Mouse (Mus musculus) cerebellum, adult 2 months (tissue): ENCODE measurements around the gene Tdp2. TPM values are rescaled to one million over a fixed set of nuclear protein-coding genes. Genes with fewer than 3 reads are reported as not detected.

Experiments used
- DNase-seq, 2 experiments: peaks; one replicate each; pipeline ENCODE4 v3.0.0; 2021
- H3K27ac ChIP-seq: fragments of 200-500 bp; 2 replicates; pipeline ENCODE4 v1.5.1; 2012; ENCODE audit warnings: low read length, control low read depth, inconsistent platforms; ENCODE audit not compliant: insufficient read depth
- H3K27me3 ChIP-seq: fragments of 200-500 bp; 2 replicates; pipeline ENCODE4 v1.6.1; 2012; ENCODE audit warnings: inconsistent platforms, mild to moderate bottlenecking, low read length, moderate library complexity; ENCODE audit not compliant: control insufficient read depth, insufficient read depth
- H3K4me1 ChIP-seq: fragments of 200-500 bp; 2 replicates; pipeline ENCODE4 v1.6.1; 2011; ENCODE audit warnings: low read length; ENCODE audit not compliant: control insufficient read depth, insufficient read depth
- H3K4me3 ChIP-seq: fragments of 200-500 bp; replicated peaks from 2 replicates; pipeline ENCODE3; 2011; ENCODE audit warnings: mild to moderate bottlenecking, low read depth, low read length, control low read depth; ENCODE audit not compliant: insufficient read depth
- CTCF ChIP-seq: fragments of 200-500 bp; IDR thresholded peaks from 2 replicates; pipeline ENCODE4 v1.5.1; 2011; ENCODE audit warnings: low read depth, mild to moderate bottlenecking, control low read depth, low read length, moderate library complexity, borderline replicate concordance; ENCODE audit not compliant: insufficient read depth
- POLR2A ChIP-seq: fragments of 200-500 bp; IDR thresholded peaks from 2 replicates; pipeline ENCODE4 v1.6.1; 2011; ENCODE audit warnings: low read length, control low read depth, borderline replicate concordance; ENCODE audit not compliant: insufficient read depth
- WGBS: fragments of 180-500 bp; shearing (Covaris S2); methylation state at CpG from one replicate; pipeline ENCODE4 v1.1.7; 2018; 5-methylcytosine and 5-hydroxymethylcytosine counted together
- polyA plus RNA-seq: library from polyadenylated mRNA; depleted of rRNA; stranded (reverse); fragments of >200 nt; gene quantifications from 2 replicates; pipeline ENCODE4 v1.2.3, GENCODE M21; 2012

The Tdp2 gene
- polyA plus RNA-seq, 1 experiment = 43.4 TPM

- DNase-seq = no peak
- 71% methylated on average over 4 of the region's 4 CpGs for WGBS
- no peak for TF ChIP-seq CTCF
- TF ChIP-seq POLR2A = no peak
- Histone ChIP-seq H3K4me1 (peaks cover 2% of the 10 kb centered on the region; the same call in 1 of the 2 replicates), H3K27ac (no peak overlapping the region), H3K27me3 (no peaks in the 10 kb centered on the region), H3K4me3 (no peak overlapping the region)
These were observed 15.1 kb upstream of the Tdp2 start for GRCm38 (mm10) chr13:24816125-24817092.

DNA sequence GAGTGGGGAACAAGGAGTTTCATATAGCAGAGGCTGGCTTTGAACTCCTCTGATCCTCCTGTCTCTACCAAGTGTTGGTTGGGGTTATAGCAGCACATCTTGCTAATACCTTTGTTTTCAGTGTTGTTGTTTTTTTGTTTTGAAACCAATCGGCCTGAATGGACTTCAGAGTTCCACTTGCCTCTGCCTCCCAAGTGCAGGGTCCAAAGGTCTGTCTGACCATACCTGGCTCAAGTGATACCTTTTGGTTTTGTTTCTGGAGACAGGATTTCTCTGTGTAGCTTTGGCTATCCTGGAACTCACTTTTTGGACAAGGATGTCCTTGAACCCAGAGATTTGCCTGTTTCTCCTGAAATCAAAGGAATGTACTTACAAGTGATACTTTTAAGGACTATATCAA lies 11.5 kb upstream of the Tdp2 start:
- TF ChIP-seq CTCF = no peak
- TF ChIP-seq POLR2A = no peak
- Histone ChIP-seq H3K4me1 (peaks cover 4% of the 10 kb centered on the region), H3K27me3 (no peaks in the 10 kb centered on the region), H3K27ac (no peak overlapping the region), H3K4me3 (no peak overlapping the region)
- WGBS = 81% methylated on average over 1 of the region's 1 CpGs
- no peak for DNase-seq

DNA sequence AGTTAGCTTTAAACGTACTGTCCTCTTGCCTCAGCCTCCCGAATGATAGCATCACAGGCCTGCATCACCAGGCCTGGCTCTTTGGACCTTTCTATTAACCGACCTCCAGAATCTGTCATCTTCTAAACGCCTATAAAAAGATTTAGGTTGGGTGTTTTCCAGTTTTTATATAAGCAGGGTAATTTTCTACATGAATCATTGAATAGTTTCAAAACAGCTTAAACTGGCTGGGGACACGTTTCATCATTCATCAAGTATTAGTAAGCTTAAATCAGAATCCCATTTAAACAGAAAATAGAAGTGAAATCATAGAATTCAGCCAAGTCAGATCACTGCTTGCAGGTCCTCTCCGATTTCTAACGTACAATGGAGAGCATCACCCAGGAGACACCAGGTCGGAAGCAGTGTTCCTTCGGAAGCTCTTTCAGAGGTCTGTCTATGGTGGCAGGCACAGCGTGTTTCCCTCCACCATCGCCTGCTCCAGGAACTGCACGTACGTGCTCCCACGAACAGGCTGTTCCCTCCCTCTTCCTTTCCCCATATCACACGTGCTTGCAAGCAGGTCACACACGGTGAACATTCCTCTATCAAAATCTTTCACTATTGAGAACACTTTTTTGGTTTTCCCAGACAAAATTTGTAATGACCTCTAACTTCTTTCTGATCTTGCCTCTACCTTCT lies 8.7 kb upstream of the Tdp2 start:
- H3K27ac ChIP-seq = no peak overlapping the region
- no peaks in the 10 kb centered on the region for H3K27me3 ChIP-seq
- H3K4me1 ChIP-seq = peaks cover 7% of the 10 kb centered on the region
- DNase-seq = no peak
- H3K4me3 ChIP-seq = no peak overlapping the region
- TF ChIP-seq CTCF (no peak), POLR2A (no peak)
- WGBS = 85% methylated on average over 16 of the region's 16 CpGs

DNA sequence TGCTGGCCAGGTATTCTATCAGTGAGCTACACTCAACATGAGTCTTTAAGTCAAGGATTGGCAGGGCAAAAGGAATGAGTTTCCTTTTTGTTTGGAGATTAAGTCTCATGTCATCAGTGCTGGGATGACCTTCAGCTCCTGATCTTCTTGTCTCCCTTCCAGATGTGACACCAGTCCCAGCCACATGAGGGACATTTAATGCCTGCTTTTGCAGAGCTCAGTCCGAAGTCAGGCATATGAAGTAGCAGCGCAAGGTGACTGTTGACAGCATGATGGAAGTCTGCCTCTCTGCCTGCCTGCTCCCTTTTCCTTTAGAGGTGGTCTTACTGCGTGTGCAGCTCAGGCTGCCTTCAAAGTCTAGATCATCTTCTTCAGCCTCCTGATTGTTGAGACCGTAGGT lies 6.8 kb upstream of the Tdp2 start:
- H3K4me1 ChIP-seq = peaks cover 7% of the 10 kb centered on the region
- no peaks in the 10 kb centered on the region for H3K27me3 ChIP-seq
- no peak overlapping the region for H3K4me3 ChIP-seq
- H3K27ac ChIP-seq = no peak overlapping the region
- WGBS = 97% methylated on average over 4 of the region's 4 CpGs
- no peak for TF ChIP-seq POLR2A
- TF ChIP-seq CTCF = no peak
- no peak for DNase-seq

DNA sequence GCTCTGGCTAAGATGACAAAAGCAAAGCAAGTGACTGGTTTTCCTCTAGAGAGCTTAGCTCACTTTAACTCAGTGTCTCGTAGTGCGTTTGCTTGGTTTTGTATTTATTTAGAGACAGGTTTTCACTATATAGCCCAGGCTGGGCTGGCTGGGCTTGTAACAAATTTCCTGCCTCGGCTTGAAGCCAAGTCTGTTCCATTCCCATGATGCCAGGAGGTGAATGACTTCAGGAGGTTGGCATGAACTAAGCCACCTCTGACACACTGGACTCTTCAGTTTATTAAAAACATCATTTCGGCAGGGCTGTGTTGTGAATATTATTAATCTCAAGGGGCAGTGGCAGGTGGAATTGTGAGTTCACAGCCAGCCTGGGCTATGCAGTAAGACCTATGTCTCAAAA lies 5.9 kb upstream of the Tdp2 start:
- no peak overlapping the region for H3K4me3 ChIP-seq
- WGBS = 10% methylated on average over 4 of the region's 4 CpGs
- no peaks in the 10 kb centered on the region for H3K27me3 ChIP-seq
- TF ChIP-seq POLR2A (no peak), CTCF (no peak)
- DNase-seq = peak; percentile 46 to 58
- no peak overlapping the region for H3K27ac ChIP-seq
- peaks cover 7% of the 10 kb centered on the region for H3K4me1 ChIP-seq

- no peak for DNase-seq
- H3K27me3 ChIP-seq = no peaks in the 10 kb centered on the region
- H3K4me1 ChIP-seq = peaks cover 7% of the 10 kb centered on the region
- H3K4me3 ChIP-seq = no peak overlapping the region
- no peak for TF ChIP-seq CTCF
- no peak for TF ChIP-seq POLR2A
- no peak overlapping the region for H3K27ac ChIP-seq
- WGBS = 71% methylated on average over 7 of the region's 7 CpGs
These were observed 5.4 kb upstream of the Tdp2 start for GRCm38 (mm10) chr13:24826116-24826515.

DNA sequence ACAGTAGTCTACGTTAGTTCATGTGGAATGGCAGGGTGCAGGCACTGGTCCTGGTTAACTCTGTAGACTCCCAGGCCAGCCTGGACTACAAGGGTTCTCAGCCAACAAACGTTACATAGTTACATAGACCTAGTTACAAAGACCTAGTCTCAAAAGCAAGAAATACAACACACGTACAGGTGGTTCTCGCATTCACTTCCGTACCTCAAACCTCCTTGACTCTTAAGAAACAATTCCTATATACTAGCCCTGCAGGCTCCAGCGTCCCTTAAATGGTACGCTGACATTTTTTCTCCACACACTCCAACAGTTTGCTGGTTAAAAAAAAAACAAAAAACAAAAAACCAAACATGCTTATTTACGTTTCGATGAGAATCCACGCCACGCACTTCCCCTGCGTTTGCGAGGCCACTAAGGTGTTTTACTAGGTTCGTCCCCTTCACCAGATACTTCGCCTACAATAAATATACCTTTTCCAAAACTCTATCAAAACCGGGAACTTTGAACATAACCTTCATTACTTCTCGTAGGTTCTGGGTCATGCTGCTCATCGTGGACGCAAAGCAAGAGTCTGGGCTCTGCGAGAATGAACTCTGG lies 625 bp upstream of the Tdp2 start:
- under 1% methylated on average over 20 of the region's 20 CpGs for WGBS
- Histone ChIP-seq H3K4me1 (peaks cover 2% of the 10 kb centered on the region; the same call in 1 of the 2 replicates), H3K27me3 (no peaks in the 10 kb centered on the region), H3K27ac (peak overlapping the region; percentile 84), H3K4me3 (peak overlapping the region; percentile 99)
- TF ChIP-seq POLR2A (no peak), CTCF (no peak)
- DNase-seq = peak in 1 of 2 experiments; percentile 25
